Mouse (Mus musculus) kidney, embryonic 16.5 days (tissue): Measurements from ENCODE around the gene Asphd1. TPM values are rescaled to one million over a fixed set of nuclear protein-coding genes. Genes with fewer than 3 reads are reported as not detected.
"Not testable (repeated sequence)": the region's sequence is repeated elsewhere in the genome, so short reads cannot be mapped to it uniquely, and the experiment has no call there.

Experiments used
- ATAC-seq: fragments of 200-750 bp; cut with Nextera tagmentation; 2 replicates; pipeline ENCODE4 v1.8.0; 2017; ENCODE audit warnings: moderate TSS enrichment; ENCODE audit not compliant: low FRiP score, low TSS enrichment
- H3K27ac ChIP-seq: fragments of 300-500 bp; sonication (generic); 2 replicates; pipeline ENCODE4 v1.5.1; 2014; ENCODE audit warnings: low read length
- H3K27me3 ChIP-seq: fragments of 300-500 bp; sonication (generic); 2 replicates; pipeline ENCODE4 v1.6.1; 2014; ENCODE audit warnings: low read length, control low read depth, mixed read lengths; ENCODE audit not compliant: insufficient read depth
- H3K36me3 ChIP-seq: fragments of 300-500 bp; sonication (generic); 2 replicates; pipeline ENCODE4 v1.6.1; 2014; ENCODE audit warnings: low read length, control low read depth, mixed read lengths; ENCODE audit not compliant: insufficient read depth
- H3K4me1 ChIP-seq: fragments of 300-500 bp; sonication (generic); 2 replicates; pipeline ENCODE4 v1.6.1; 2014; ENCODE audit warnings: low read length, control low read depth, mixed read lengths; ENCODE audit not compliant: insufficient read depth
- H3K4me2 ChIP-seq: fragments of 300-500 bp; sonication (generic); replicated peaks from 2 replicates; pipeline ENCODE4 v1.6.1; 2014; ENCODE audit warnings: low read depth, low read length
- H3K4me3 ChIP-seq: fragments of 300-500 bp; sonication (generic); 2 replicates; pipeline ENCODE4 v1.5.1; 2014; ENCODE audit warnings: mild to moderate bottlenecking, low read length
- H3K9ac ChIP-seq: fragments of 300-500 bp; sonication (generic); replicated peaks from 2 replicates; pipeline ENCODE4 v1.6.1; 2014; ENCODE audit warnings: low read length
- H3K9me3 ChIP-seq: fragments of 300-500 bp; sonication (generic); 2 replicates; pipeline ENCODE4 v1.6.1; 2016; ENCODE audit warnings: low read length, control low read depth
- WGBS: fragments of 180-500 bp; shearing (Covaris S2); extraction: QIAGEN DNeasy Blood & Tissue Kit; methylation state at CpG from one replicate; pipeline ENCODE4 v1.1.7; 2014; 5-methylcytosine and 5-hydroxymethylcytosine counted together
- polyA plus RNA-seq: library from polyadenylated mRNA; unstranded; fragments of >200 nt; fragmentation: Nextera tagmentation; extraction: Ambion mirVana; gene quantifications from 2 replicates; pipeline ENCODE4 v1.2.1, GENCODE M21; 2015

Gene Asphd1
- polyA plus RNA-seq, 1 experiment from 2014 or later, result 0.12 TPM

DNA sequence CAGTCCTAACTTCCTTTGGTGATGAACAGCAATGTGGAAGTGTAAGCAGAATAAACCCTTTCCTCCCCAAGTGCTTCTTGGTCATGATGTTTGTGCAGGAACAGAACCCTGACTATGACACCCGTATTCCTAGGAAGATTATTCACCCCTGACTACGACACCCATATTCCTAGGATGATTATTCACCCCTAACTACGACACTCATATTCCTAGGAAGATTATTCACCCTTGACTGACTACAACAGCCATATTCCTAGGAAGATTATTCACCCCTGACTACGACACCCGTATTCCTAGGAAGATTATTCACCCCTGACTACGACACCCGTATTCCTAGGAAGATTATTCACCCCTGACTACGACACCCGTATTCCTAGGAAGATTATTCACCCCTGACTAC is 49.6 kb downstream of the Asphd1 start:
- H3K4me3 ChIP-seq, H3K27me3 ChIP-seq, H3K27ac ChIP-seq, H3K36me3 ChIP-seq, H3K4me2 ChIP-seq, H3K9ac ChIP-seq, H3K9me3 ChIP-seq, ATAC-seq: not testable (repeated sequence)
- H3K4me1 ChIP-seq, result peaks cover 15% of the 10 kb centered on the region; the same call in 1 of the 2 replicates
- WGBS, result 94% methylated on average over 7 of the region's 9 CpGs

DNA sequence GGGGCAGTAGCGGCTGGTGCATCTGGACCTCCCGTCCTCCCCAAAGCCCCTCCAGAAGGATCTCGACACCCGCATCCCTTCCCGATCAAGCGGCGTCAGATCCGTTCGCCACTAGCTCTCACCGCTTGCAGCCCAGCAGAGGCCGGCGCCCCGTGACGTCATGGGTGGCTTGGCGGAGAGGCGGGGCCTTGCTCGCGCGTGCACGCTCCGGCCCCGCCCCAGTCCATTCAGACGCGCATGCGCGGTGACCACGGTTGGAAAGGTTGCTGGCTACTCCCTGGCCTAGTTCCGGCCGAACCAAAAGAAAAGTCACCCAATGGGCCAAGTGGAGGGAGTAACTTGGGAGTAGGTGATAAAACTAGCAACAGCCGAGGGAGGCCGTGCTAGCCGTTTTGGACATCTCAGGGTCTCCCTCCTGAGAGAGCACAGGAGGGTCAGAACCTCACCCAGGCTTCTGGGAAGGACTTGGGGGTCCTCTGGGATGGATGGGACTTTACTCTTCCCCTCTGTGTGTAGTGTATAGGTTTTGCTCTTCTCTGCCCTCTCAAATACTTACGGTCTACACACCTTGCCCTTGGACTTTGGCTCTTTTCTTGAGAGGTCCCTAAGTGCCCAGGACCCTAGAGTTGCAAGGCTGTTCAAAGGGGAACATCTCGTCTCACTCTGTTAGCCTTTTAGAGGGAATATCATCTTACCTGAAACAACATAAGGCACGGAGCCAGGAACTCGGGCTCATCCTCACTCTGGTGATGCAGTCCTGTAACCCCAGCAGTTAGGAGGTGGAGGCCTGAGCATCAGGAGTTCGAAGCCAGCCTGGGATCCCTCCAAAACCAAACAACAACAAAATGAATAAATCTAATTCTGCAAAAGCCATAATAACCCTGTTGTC is 51.0 kb downstream of the Asphd1 start:
- Histone ChIP-seq H3K36me3 (no peaks in the 10 kb centered on the region), H3K4me1 (peaks cover 15% of the 10 kb centered on the region; the same call in 1 of the 2 replicates), H3K9me3 (no peaks in the 10 kb centered on the region), H3K9ac (peak overlapping the region; percentile 82), H3K27ac (peak overlapping the region; percentile 76), H3K4me3 (peak overlapping the region; percentile 69), H3K4me2 (peak overlapping the region; percentile 77), H3K27me3 (no peaks in the 10 kb centered on the region)
- WGBS, result 9% methylated on average over 37 of the region's 37 CpGs
- peak; percentile 94 for ATAC-seq

- ATAC-seq, result no peak; the same call in 1 of the 2 replicates
- H3K27ac ChIP-seq, result peak overlapping the region; percentile 72
- 17% methylated on average over 16 of the region's 16 CpGs for WGBS
- peak overlapping the region; percentile 77 for H3K4me2 ChIP-seq
- no peaks in the 10 kb centered on the region for H3K36me3 ChIP-seq
- no peaks in the 10 kb centered on the region for H3K27me3 ChIP-seq
- peak overlapping the region; percentile 82 for H3K9ac ChIP-seq
- H3K4me3 ChIP-seq, result peak overlapping the region; percentile 69
- no peaks in the 10 kb centered on the region for H3K9me3 ChIP-seq
- H3K4me1 ChIP-seq, result peaks cover 15% of the 10 kb centered on the region; the same call in 1 of the 2 replicates
Measured at GRCm38 (mm10) chr7:126897390-126898101, 51.8 kb downstream of the Asphd1 start.

- WGBS, result 81% methylated on average over 5 of the region's 5 CpGs
- Histone ChIP-seq H3K4me1 (peaks cover 15% of the 10 kb centered on the region; the same call in 1 of the 2 replicates), H3K4me2 (peak overlapping the region; percentile 77; the same call in 1 of the 2 replicates), H3K27ac (no peak overlapping the region), H3K9me3 (no peaks in the 10 kb centered on the region), H3K4me3 (no peak overlapping the region), H3K9ac (peak overlapping the region; percentile 82; the same call in 1 of the 2 replicates), H3K27me3 (no peaks in the 10 kb centered on the region), H3K36me3 (no peaks in the 10 kb centered on the region)
- no peak for ATAC-seq
Measured at GRCm38 (mm10) chr7:126896912-126897311, 52.5 kb downstream of the Asphd1 start.

Other genes starting within 250 kb of the Asphd1 start
- gene Coro1a, start 241.8 kb downstream of the Asphd1 start, polyA plus RNA-seq, result 17.5 and 19.7 TPM in 2 replicates
- gene Mapk3, start 190.0 kb downstream of the Asphd1 start, polyA plus RNA-seq, result 77.9 and 79.5 TPM in 2 replicates
- 1.8 and 2.0 TPM in 2 replicates for gene Gdpd3, start 183.2 kb downstream of the Asphd1 start, polyA plus RNA-seq
- gene Ypel3, start 172.6 kb downstream of the Asphd1 start, polyA plus RNA-seq, result 95.8 and 101 TPM in 2 replicates
- gene Tbx6, start 168.1 kb downstream of the Asphd1 start, polyA plus RNA-seq, result 0.29 and 0.78 TPM in 2 replicates
- gene Ppp4c, start 157.1 kb downstream of the Asphd1 start, polyA plus RNA-seq, result 267 and 271 TPM in 2 replicates
- gene Fam57b, start 151.9 kb downstream of the Asphd1 start, polyA plus RNA-seq, result 0.19 and 0.52 TPM in 2 replicates
- not detected in 2 replicates for gene 4930451I11Rik, start 117.9 kb downstream of the Asphd1 start, polyA plus RNA-seq
- gene Doc2a, start 102.2 kb downstream of the Asphd1 start, polyA plus RNA-seq, result 7.8 and 8.7 TPM in 2 replicates
- gene Hirip3, start 87.6 kb downstream of the Asphd1 start, polyA plus RNA-seq, result 32.6 and 42.7 TPM in 2 replicates
- 75.3 and 88.0 TPM in 2 replicates for gene Ino80e, start 87.2 kb downstream of the Asphd1 start, polyA plus RNA-seq
- gene Taok2, start 64.9 kb downstream of the Asphd1 start, polyA plus RNA-seq, result 58.6 and 59.9 TPM in 2 replicates
- gene Tmem219, start 26.7 kb downstream of the Asphd1 start, polyA plus RNA-seq, result 33.8 and 34.1 TPM in 2 replicates
- 16.5 and 17.7 TPM in 2 replicates for gene Kctd13, start 20.7 kb downstream of the Asphd1 start, polyA plus RNA-seq
- 0.86 and 1.6 TPM in 2 replicates for gene Sez6l2, start 981 bp upstream of the Asphd1 start, polyA plus RNA-seq
- 135 and 137 TPM in 2 replicates for gene Cdipt, start 26.3 kb upstream of the Asphd1 start, polyA plus RNA-seq
- gene Cdiptos, start 26.5 kb upstream of the Asphd1 start, polyA plus RNA-seq, result 1.6 and 2.1 TPM in 2 replicates
- 19.7 and 21.4 TPM in 2 replicates for gene Mvp, start 65.0 kb upstream of the Asphd1 start, polyA plus RNA-seq
- 1.2 TPM in 1 of 2 replicates, not detected in the other for gene Pagr1b, start 66.9 kb upstream of the Asphd1 start, polyA plus RNA-seq
- 61.3 and 88.7 TPM in 2 replicates for gene Pagr1a, start 67.8 kb upstream of the Asphd1 start, polyA plus RNA-seq
- 34.7 and 51.6 TPM in 2 replicates for gene Gm42742, start 71.5 kb upstream of the Asphd1 start, polyA plus RNA-seq
- gene Prrt2, start 71.6 kb upstream of the Asphd1 start, polyA plus RNA-seq, result 5.4 and 6.0 TPM in 2 replicates
- 47.9 and 48.1 TPM in 2 replicates for gene Maz, start 77.5 kb upstream of the Asphd1 start, polyA plus RNA-seq
- gene Kif22, start 92.9 kb upstream of the Asphd1 start, polyA plus RNA-seq, result 145 and 150 TPM in 2 replicates
- gene Zg16, start 137.7 kb upstream of the Asphd1 start, polyA plus RNA-seq, result not detected in 2 replicates
- 5.3 and 5.4 TPM in 2 replicates for gene AI467606, start 141.8 kb upstream of the Asphd1 start, polyA plus RNA-seq
- 24.4 and 26.2 TPM in 2 replicates for gene Qprt, start 172.6 kb upstream of the Asphd1 start, polyA plus RNA-seq
- 0.21 and 0.32 TPM in 2 replicates for gene Spn, start 188.2 kb upstream of the Asphd1 start, polyA plus RNA-seq
- 66.9 and 68.7 TPM in 2 replicates for gene Cd2bp2, start 246.5 kb upstream of the Asphd1 start, polyA plus RNA-seq